Mouse (Mus musculus) lung, postnatal 0 days (tissue): ENCODE data around the gene Tbl1xr1.

Source experiments
- CTCF ChIP-seq: IDR thresholded peaks from 2 replicates; pipeline ENCODE4 v1.5.1; 2016; ENCODE audit warnings: antibody characterized with exemption, mild to moderate bottlenecking
- EP300 ChIP-seq: IDR thresholded peaks from 2 replicates; pipeline ENCODE4 v1.6.1; 2016; ENCODE audit warnings: antibody characterized with exemption, mild to moderate bottlenecking, control low read depth

DNA sequence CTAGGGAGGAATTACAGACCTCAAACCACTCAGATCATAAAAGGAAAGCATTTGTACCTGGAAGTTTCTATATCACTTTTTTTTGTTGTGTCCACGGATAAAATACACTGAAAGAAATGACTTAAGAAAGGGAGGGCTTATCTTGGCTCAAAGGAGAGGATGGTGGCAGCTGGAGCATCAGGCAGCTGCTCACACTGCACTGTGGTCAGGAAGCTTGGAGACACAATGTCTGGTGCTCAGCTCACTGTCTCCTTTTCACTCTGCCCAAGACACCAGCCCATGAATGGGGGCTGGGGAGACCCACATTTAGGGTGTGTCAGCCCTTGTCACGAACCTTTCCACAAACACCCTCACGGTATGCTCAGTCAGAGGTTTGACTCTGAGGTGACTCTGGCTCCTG is 154.2 kb downstream of the Tbl1xr1 start:
- TF ChIP-seq CTCF (no peak), EP300 (no peak)
